Mouse (Mus musculus): ENCODE measurements around the gene Bcam.

Bcam gene

DNA sequence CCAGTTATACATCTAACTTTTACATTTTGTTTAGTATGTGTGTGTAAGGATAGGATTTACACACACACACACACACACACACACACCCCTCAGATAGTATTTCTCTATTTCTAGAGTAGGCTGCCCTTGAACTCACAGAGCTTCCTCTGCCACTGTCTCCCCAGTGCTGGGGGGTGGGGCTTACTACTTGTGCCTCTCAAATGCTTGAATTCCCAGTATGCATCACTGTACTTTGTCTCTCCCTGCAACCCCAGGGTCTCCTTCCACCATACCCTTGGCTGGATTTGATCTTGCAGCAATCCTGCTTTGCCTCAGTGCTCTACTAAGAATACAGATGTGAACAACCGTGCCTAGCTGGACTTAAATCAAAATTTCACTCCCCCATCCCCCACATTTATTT is 16.8 kb downstream of the Bcam start:
- no peak for DNase-seq (ENCODE audit: low spot score in 2 of 2)

DNA sequence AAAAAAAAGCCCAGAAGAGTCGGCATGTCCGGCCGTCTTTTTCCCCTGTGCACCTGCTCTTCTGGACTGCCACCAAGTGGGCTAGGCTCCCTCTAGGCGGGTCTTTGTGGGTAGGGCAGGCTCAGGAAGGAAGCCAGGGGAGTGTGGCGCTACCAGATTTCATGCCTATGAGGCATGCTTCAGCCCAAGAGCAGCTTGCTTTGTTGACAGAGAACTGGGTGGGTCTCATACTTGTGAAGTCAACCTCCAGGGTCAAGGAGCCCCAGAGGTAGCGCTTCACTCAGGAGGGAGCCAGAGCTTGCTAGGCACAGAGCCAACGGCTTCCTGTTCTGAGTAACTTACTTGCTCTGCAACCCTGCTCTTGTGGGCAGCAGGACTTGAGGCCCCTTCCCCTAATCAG is 17.2 kb downstream of the Bcam start:
- DNase-seq (ENCODE audit: low spot score in 2 of 2): no peak

GRCm38 (mm10) chr7:19752652-19753051 is 18.2 kb downstream of the Bcam start:
- no peak for DNase-seq (ENCODE audit: low spot score in 2 of 2)

GRCm38 (mm10) chr7:19751070-19751383 is 19.8 kb downstream of the Bcam start:
- DNase-seq (ENCODE audit: low spot score in 2 of 2): no peak

DNA sequence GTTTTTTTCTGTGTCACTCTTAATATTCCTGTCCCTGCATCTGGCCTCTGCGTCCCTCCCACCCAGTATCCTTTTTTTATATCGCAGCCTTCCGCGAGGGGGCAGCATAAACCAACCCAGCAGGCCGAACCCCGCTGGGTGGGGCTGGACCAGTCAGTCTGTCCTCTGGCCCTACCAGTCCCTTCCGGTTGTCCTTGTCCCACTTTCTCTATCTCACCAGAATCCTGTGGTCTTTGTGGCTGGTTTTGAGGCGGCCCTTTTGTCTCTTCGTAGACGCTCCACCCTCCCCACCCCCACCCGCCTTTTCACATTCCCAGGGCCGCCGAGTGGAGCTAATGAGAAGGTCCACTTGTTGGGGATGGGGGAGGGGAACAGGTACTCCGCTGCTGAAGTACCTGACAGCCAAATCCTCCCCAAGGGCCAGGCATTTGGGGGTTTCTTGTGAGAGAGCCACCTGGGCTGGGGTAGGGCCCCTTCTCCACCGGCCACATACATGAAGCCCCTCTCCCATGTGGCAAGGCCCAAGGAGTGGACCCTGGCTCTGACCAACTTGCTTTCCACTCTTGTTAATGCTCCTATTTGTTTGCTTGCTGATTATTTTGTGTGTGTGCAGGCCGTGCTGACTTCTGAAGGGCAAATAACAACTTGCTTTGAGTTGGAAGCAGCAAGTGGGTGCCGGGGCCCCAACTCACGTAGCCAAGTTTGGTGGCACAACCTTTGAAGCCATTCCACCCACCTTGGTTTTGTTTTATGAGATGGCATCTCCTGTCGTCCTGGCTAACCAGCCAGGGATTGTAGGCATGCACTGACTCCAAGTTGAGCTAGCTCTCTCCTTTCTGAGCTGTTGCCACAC is 20.4 kb downstream of the Bcam start, which contains the start of gene Nectin2:
Gene Nectin2 (minus strand): TSS at position 267 of the 853 bp plus-strand sequence.
- DNase-seq (ENCODE audit: low spot score in 2 of 2): peak; percentile 44 to 66

GRCm38 (mm10) chr7:19749389-19750216 is 21.2 kb downstream of the Bcam start:
- peak; percentile 54 to 65 for DNase-seq (ENCODE audit: low spot score in 2 of 2)

- no peak for DNase-seq (ENCODE audit: low spot score in 2 of 2)
Observed at GRCm38 (mm10) chr7:19748219-19749195, 22.3 kb downstream of the Bcam start.

DNA sequence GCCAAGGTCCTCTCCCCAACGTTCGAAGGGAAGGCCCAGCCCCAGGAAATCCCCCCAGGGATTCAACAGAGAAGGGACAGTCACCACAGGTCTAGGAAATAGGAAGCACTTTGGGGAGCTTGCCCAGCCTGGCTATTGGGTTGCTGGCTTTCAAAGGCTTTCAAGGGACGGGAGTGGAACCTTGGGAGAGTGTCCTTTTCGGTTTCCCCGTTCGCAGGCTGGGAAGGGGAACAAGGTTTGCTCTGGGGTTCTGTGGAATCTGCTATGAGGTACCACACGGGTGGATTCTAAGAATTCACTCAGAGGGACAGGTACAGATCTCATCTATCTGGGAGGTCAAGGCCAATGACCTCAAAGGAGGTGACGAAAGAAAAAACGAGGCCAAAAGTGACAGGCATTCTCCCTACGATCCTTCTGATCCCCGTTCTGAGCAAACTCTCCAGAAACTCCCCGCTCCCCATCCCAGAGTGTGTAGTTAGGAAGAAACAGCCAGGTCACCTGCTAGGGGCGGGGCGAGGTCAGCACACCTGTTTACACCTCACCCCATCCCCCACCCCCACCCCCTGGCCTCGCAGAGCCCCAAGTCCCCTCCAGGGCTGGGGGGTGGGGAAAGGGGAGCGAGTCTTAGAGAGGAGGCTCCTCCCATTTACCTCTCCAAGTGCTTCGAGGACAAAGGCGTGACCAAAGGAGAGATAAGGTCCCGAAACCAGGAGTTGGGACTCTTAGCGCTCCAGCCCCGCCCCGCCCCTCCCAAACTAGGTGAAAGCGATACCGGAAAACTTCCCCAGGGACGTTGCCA is 23.2 kb downstream of the Bcam start:
- no peak for DNase-seq (ENCODE audit: low spot score in 2 of 2)

GRCm38 (mm10) chr7:19746426-19747201 is 24.2 kb downstream of the Bcam start:
- DNase-seq (ENCODE audit: low spot score in 2 of 2): no peak

DNA sequence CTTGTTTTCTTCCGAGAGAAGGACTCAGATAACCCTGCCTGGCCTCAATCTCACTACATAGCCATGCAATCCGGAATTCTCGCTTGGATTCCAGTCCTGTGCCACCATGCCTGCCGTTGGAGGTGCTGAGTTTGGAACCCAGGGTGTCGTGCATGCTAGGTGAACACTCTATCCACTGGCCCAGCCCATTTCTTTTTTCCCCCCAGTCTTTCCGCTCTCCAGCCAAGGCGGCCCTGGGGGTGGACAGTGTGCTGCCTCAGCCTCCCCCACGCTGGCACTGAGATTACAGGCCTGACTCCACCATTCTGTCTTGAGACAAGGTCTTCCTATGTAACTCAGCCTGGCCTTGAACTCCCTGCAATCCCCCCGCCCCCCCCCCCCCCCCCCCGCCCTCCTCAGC is 24.8 kb downstream of the Bcam start:
- DNase-seq (ENCODE audit: low spot score in 2 of 2): no peak

- no peak for DNase-seq (ENCODE audit: low spot score in 2 of 2)
Observed at GRCm38 (mm10) chr7:19744590-19745385, 26.0 kb downstream of the Bcam start.

GRCm38 (mm10) chr7:19743791-19744190 is 27.0 kb downstream of the Bcam start:
- DNase-seq (ENCODE audit: low spot score in 2 of 2): no peak

DNA sequence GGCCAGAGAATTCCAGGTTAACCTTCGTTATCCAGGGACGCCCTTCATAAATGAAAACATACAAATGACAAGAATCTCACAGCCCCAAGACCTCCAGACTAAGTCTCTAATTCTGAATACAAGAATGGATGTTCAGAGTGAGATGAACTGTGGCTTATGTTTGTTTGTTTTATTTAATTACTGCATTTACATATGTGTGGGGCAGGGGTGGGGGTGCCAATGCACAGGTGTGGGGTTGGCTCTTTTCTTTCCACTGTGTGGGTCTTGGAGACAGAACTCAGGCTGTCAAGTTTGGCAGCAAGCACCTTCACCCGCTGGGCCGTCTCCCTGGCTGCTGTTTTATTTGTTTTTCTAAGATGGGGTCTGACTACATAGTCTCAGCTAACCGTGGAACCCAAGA is 28.3 kb downstream of the Bcam start:
- no peak for DNase-seq (ENCODE audit: low spot score in 2 of 2)

GRCm38 (mm10) chr7:19741329-19742031 is 29.3 kb downstream of the Bcam start:
- DNase-seq (ENCODE audit: low spot score in 2 of 2): no peak

DNA sequence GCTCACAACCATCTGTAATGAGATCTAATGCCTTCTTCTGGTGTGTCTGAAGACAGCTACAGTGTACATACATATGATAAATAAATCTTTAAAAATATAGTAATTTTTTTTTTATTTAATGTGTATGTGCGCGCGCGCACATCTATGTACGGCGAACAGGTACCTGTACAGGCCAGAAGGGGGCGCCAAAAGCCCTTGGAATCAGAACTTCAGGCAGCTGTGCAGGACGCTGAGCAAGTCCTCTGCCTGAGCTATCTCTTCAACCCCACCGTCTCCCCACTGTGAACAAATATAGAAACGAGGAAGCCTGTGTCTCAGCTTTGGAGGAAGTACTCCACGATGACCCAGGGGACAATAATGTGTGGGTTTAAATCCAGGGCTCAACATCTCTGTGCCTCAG is 30.5 kb downstream of the Bcam start:
- no peak for DNase-seq (ENCODE audit: low spot score in 2 of 2)

GRCm38 (mm10) chr7:19738771-19739170 is 32.0 kb downstream of the Bcam start:
- no peak for DNase-seq (ENCODE audit: low spot score in 2 of 2)

GRCm38 (mm10) chr7:19736389-19737057 is 34.3 kb downstream of the Bcam start:
- DNase-seq (ENCODE audit: low spot score in 2 of 2): no peak

GRCm38 (mm10) chr7:19734178-19734666 is 36.6 kb downstream of the Bcam start:
- DNase-seq (ENCODE audit: low spot score in 2 of 2): no peak

Measured in spleen, postnatal 14 days (tissue).